Mouse (Mus musculus): ENCODE results near the gene Txlna. TPM values are rescaled to one million over a fixed set of nuclear protein-coding genes. Genes with fewer than 3 reads are reported as not detected.

The Txlna gene
- polyA plus RNA-seq, 1 experiment from 2014 or later: 94.4 TPM

- 77% methylated on average over 7 of the region's 7 CpGs for WGBS
- no peak overlapping the region for H3K4me2 ChIP-seq (replicated peaks; ENCODE audit: low read depth, low read length)
- no peak for ATAC-seq (ENCODE audit: insufficient number of reproducible peaks, insufficient read depth, low FRiP score, low read depth)
These were observed 63.2 kb downstream of the Txlna start for GRCm38 (mm10) chr4:129577688-129578087.

GRCm38 (mm10) chr4:129576863-129577491, 63.9 kb downstream of the Txlna start:
- Histone ChIP-seq H3K4me2 (replicated peaks; ENCODE audit: low read depth, low read length) (no peak overlapping the region), H3K4me3 (ENCODE audit: low read depth, low read length) (no peak overlapping the region), H3K27ac (ENCODE audit: low read length) (no peak overlapping the region), H3K9ac (replicated peaks; ENCODE audit: low read depth, low read length) (no peak overlapping the region), H3K4me1 (ENCODE audit: control insufficient read depth, insufficient read depth, low read length) (0 out of 2 replicates have a peak, but pooled peaks cover 6% of the 10 kb centered on the region), H3K27me3 (ENCODE audit: control insufficient read depth, insufficient read depth, low read length) (no peaks in the 10 kb centered on the region), H3K9me3 (ENCODE audit: control insufficient read depth, low read depth, low read length) (no peaks in the 10 kb centered on the region), H3K36me3 (ENCODE audit: control insufficient read depth, insufficient read depth, low read length) (no peaks in the 10 kb centered on the region)
- 39% methylated on average over 21 of the region's 21 CpGs for WGBS
- ATAC-seq (ENCODE audit: insufficient number of reproducible peaks, insufficient read depth, low FRiP score, low read depth): no peak; the same call in 1 of the 2 replicates

More at GRCm38 (mm10) chr4:129577688-129578087, 63.2 kb downstream of the Txlna start:
- no peak overlapping the region for H3K27ac ChIP-seq (ENCODE audit: low read length)
- no peaks in the 10 kb centered on the region for H3K9me3 ChIP-seq (ENCODE audit: control insufficient read depth, low read depth, low read length)
- no peak overlapping the region for H3K4me3 ChIP-seq (ENCODE audit: low read depth, low read length)
- no peaks in the 10 kb centered on the region for H3K36me3 ChIP-seq (ENCODE audit: control insufficient read depth, insufficient read depth, low read length)
- H3K9ac ChIP-seq (replicated peaks; ENCODE audit: low read depth, low read length): no peak overlapping the region
- no peaks in the 10 kb centered on the region for H3K27me3 ChIP-seq (ENCODE audit: control insufficient read depth, insufficient read depth, low read length)
- 0 out of 2 replicates have a peak, but pooled peaks cover 6% of the 10 kb centered on the region for H3K4me1 ChIP-seq (ENCODE audit: control insufficient read depth, insufficient read depth, low read length)

Small RNAs within 50 kb of the gene (microRNA-seq; reads per million reads assigned to microRNA genes)
- 0.78 reads per million for gene Mir7016

Other genes with a start within 250 kb of the Txlna start
- 1.1 and 2.2 TPM in 2 replicates for gene Zbtb8b, start 200.2 kb downstream of the Txlna start, polyA plus RNA-seq (2014; fragmentation: Nextera tagmentation; extraction: Ambion mirVana)
- 25.6 and 25.7 TPM in 2 replicates for gene Bsdc1, start 179.5 kb downstream of the Txlna start, polyA plus RNA-seq (2014; fragmentation: Nextera tagmentation; extraction: Ambion mirVana)
- gene Tssk3, start 150.0 kb downstream of the Txlna start, polyA plus RNA-seq (2014; fragmentation: Nextera tagmentation; extraction: Ambion mirVana): not detected in 2 replicates
- not detected in 2 replicates for gene Fam229a, start 149.9 kb downstream of the Txlna start, polyA plus RNA-seq (2014; fragmentation: Nextera tagmentation; extraction: Ambion mirVana)
- gene Marcksl1, start 127.5 kb downstream of the Txlna start, polyA plus RNA-seq (2014; fragmentation: Nextera tagmentation; extraction: Ambion mirVana): 616 and 618 TPM in 2 replicates
- gene Hdac1, start 98.4 kb downstream of the Txlna start, polyA plus RNA-seq (2014; fragmentation: Nextera tagmentation; extraction: Ambion mirVana): 210 and 217 TPM in 2 replicates
- 7.5 and 9.5 TPM in 2 replicates for gene Lck, start 67.4 kb downstream of the Txlna start, polyA plus RNA-seq (2014; fragmentation: Nextera tagmentation; extraction: Ambion mirVana)
- gene Fam167b, start 62.5 kb downstream of the Txlna start, polyA plus RNA-seq (2014; fragmentation: Nextera tagmentation; extraction: Ambion mirVana): 2.9 and 3.7 TPM in 2 replicates
- gene Eif3i, start 40.4 kb downstream of the Txlna start, polyA plus RNA-seq (2014; fragmentation: Nextera tagmentation; extraction: Ambion mirVana): 316 TPM in 2 replicates
- gene Tmem234, start 40.4 kb downstream of the Txlna start, polyA plus RNA-seq (2014; fragmentation: Nextera tagmentation; extraction: Ambion mirVana): 206 and 226 TPM in 2 replicates
- 2.8 and 3.8 TPM in 2 replicates for gene Dcdc2b, start 26.8 kb downstream of the Txlna start, polyA plus RNA-seq (2014; fragmentation: Nextera tagmentation; extraction: Ambion mirVana)
- gene Iqcc, start 22.0 kb downstream of the Txlna start, polyA plus RNA-seq (2014; fragmentation: Nextera tagmentation; extraction: Ambion mirVana): 26.2 and 26.9 TPM in 2 replicates
- 52.9 and 56.1 TPM in 2 replicates for gene Ccdc28b, start 17.1 kb downstream of the Txlna start, polyA plus RNA-seq (2014; fragmentation: Nextera tagmentation; extraction: Ambion mirVana)
- gene Kpna6, start 31.7 kb upstream of the Txlna start, polyA plus RNA-seq (2014; fragmentation: Nextera tagmentation; extraction: Ambion mirVana): 12.0 and 14.4 TPM in 2 replicates
- 27.6 and 27.7 TPM in 2 replicates for gene Tmem39b, start 55.8 kb upstream of the Txlna start, polyA plus RNA-seq (2014; fragmentation: Nextera tagmentation; extraction: Ambion mirVana)
- gene Khdrbs1, start 101.2 kb upstream of the Txlna start, polyA plus RNA-seq (2014; fragmentation: Nextera tagmentation; extraction: Ambion mirVana): 95.5 and 103 TPM in 2 replicates
- gene Ptp4a2, start 170.2 kb upstream of the Txlna start, polyA plus RNA-seq (2014; fragmentation: Nextera tagmentation; extraction: Ambion mirVana): 252 and 294 TPM in 2 replicates

Measured in stomach, embryonic 14.5 days (tissue).